Mouse (Mus musculus) telencephalon, adult 2 months (tissue): Measurements from ENCODE around the gene Olfr1434.
"Not testable (repeated sequence)": the region's sequence is repeated elsewhere in the genome, so short reads cannot be mapped to it uniquely, and the experiment has no call there.

Source experiments
- DNase-seq: peaks from one replicate; pipeline ENCODE4 v3.0.0-alpha.2; 2011; ENCODE audit warnings: low read depth, low spot score

Gene Olfr1434

DNA sequence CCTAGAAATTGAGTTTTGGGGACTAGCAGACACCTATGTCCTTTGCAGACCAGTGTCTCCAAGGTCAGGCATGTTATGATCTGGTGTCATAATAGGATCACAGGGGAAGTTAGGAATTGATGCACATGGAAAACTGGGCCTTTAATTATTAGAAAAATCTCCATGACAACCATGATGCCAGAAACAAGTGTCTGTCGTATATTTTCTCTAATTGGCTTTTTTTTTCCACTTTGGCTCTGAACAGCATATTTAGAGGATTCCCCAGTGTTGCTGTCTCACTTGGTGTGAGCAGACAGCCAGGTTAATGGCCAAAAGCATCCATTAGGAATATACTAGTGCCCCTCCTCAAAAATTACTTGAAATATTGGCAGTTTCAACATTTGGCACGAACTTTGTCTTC lies at the start of gene Olfr1434:
Gene Olfr1434 (plus strand): TSS at position 301 of the 400 bp plus-strand sequence.
- no peak for DNase-seq

DNA sequence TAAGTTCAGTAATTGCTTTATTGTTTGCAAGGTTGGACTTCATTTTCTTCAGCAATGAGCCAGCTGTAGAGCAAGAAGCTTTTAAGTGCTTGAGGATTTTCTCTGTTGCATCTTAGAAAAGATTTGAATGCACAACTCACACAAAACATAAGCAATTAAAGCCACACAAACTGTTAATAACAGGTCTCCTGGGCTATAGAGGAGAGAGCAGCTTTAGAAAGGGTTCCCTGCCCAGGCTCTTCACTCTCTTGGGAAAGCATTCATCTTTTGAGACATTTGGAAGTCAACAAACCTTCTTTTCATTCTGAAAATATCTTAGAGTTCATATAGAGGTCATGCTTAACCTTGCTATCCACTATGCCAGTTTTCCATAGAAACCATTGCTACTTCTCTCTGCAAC lies 47.2 kb upstream of the Olfr1434 start, which contains the start of gene Olfr1432:
Gene Olfr1432 (minus strand): TSS at position 101 of the 400 bp plus-strand sequence.
- DNase-seq, result not testable (repeated sequence)

DNA sequence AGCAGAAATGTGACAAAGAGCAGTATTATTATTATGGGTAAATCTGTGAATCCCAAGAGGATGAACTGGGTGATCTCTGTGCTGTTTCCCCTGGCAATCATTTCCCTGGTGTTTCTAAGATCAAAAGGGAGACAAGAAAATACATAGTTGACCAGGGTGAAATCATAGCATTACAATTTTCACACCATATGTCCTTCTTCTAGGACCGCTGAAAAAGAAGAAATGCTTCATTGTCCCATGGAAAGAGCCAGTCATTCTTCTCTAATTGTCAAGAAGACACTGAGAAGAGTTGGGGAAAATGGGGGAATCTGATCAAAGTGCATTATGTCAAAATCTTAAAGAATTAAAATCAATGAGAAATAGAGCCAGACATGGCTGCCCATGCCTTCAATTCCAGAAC lies 38.1 kb upstream of the Olfr1434 start, which contains the start of gene Olfr262:
Gene Olfr262 (minus strand): TSS at position 101 of the 400 bp plus-strand sequence.
- DNase-seq, result no peak

DNA sequence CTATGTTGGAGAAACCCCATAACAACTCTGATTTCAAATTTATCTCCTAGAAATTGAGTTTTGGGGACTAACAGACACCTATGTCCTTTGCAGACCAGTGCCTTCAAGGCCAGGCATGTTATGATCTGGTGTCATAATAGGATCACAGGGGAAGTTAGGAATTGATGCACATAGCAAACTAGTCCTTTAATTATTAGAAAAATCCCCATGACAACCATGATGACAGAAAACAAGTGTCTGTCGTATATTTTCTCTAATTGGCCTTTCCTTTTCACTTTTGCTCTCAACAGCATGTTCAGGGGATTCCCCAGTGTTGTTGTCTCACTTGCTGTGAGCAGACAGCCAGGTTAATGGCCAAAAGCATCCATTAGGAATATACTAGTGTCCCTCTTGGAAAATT lies 18.9 kb upstream of the Olfr1434 start, which contains the start of gene Olfr235:
Gene Olfr235 (plus strand): TSS at position 301 of the 400 bp plus-strand sequence.
- DNase-seq, result no peak

DNA sequence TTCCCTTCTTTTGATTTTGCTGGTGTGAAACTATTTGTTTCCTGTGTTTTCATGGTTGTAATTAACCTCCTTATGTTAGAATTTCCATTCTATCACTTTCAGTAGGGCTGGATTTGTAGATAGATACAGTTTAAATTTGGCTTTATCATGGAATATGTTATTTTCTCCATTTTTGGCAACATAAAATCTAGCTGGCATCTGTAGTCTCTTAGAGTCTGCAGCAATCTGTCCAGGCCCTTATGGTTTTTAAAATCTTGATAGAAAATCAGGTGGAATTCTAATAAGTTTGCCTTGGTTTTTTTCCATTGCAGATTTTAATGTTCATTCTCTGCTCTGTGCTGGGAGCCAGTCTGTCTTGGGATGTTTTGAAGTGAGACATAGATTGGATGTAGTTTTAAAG lies 13.3 kb downstream of the Olfr1434 start:
- peak; percentile 61 for DNase-seq

DNA sequence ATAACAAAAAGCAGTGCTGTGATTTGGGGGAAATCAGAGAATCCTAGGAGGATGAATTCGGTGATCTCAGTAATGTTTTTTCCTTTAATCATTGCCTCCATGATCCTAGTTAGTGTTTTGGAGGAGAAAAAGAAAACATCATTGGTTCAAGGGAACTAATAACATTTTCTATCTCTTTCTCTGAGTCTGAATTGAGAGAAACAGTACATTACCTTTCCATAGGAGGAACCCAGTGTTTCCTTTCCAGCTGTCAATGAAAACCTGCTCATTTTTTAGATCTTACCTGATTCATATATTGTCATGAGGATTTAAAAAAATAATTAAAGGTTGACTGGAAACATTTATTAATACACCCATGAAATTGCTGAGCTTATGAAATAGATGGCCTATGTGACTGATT lies 19.4 kb downstream of the Olfr1434 start, which contains the start of gene Olfr1436:
Gene Olfr1436 (minus strand): TSS at position 101 of the 400 bp plus-strand sequence.
- not testable (repeated sequence) for DNase-seq

DNA sequence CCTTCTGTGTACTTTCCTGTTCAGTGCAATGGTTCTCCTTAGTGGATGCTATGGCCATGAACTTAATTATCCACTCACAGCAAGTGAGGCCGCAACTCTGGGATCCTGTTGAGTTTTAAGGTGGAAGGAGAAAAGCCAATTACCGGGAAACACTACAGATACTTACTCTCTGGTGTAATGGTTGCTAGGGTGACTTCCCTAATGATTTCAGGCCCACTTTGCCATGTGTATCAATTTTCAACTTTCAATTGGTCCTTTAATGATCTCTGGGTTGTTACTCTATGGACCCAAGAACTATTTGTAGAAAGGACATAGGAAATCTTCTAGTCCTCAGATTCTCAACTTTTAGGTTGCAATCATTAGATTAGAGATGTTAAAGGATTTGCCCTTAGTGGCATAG lies 45.3 kb downstream of the Olfr1434 start, which contains the start of gene Olfr1437:
Gene Olfr1437 (minus strand): TSS at position 101 of the 400 bp plus-strand sequence.
- DNase-seq, result no peak
